Mouse (Mus musculus) liver, embryonic 15.5 days (tissue): ENCODE data around the gene Opn4. TPM values are rescaled to one million over a fixed set of nuclear protein-coding genes. Genes with fewer than 3 reads are reported as not detected.

Experiments
- ATAC-seq: fragments of 200-750 bp; cut with Nextera tagmentation; 2 replicates; pipeline ENCODE4 v1.8.0; 2017; ENCODE audit warnings: moderate number of reproducible peaks, mild to moderate bottlenecking, moderate library complexity; ENCODE audit not compliant: insufficient read depth
- H3K27ac ChIP-seq: fragments of 300-500 bp; sonication (generic); replicated peaks from 2 replicates; pipeline ENCODE4 v1.5.1; 2015; ENCODE audit warnings: mild to moderate bottlenecking, inconsistent platforms
- H3K27me3 ChIP-seq: fragments of 300-500 bp; sonication (generic); 2 replicates; pipeline ENCODE4 v1.6.1; 2015; ENCODE audit warnings: mild to moderate bottlenecking, inconsistent platforms
- H3K36me3 ChIP-seq: fragments of 300-500 bp; sonication (generic); replicated peaks from 2 replicates; pipeline ENCODE4 v1.6.1; 2015; ENCODE audit warnings: moderate library complexity, mild to moderate bottlenecking, inconsistent platforms
- H3K4me1 ChIP-seq: fragments of 300-500 bp; sonication (generic); replicated peaks from 2 replicates; pipeline ENCODE4 v1.6.1; 2015; ENCODE audit warnings: inconsistent platforms
- H3K4me2 ChIP-seq: fragments of 300-500 bp; sonication (generic); 2 replicates; pipeline ENCODE4 v1.6.1; 2015; ENCODE audit warnings: moderate library complexity, mild to moderate bottlenecking, inconsistent platforms
- H3K4me3 ChIP-seq: fragments of 300-500 bp; sonication (generic); replicated peaks from 2 replicates; pipeline ENCODE4 v1.5.1; 2015; ENCODE audit warnings: mild to moderate bottlenecking, inconsistent platforms
- H3K9ac ChIP-seq: fragments of 300-500 bp; sonication (generic); 2 replicates; pipeline ENCODE4 v1.6.1; 2015; ENCODE audit warnings: moderate library complexity, mild to moderate bottlenecking, inconsistent platforms
- H3K9me3 ChIP-seq: fragments of 300-500 bp; sonication (generic); replicated peaks from 2 replicates; pipeline ENCODE4 v1.6.1; 2016; ENCODE audit warnings: inconsistent platforms
- WGBS: fragments of 180-500 bp; shearing (Covaris S2); methylation state at CpG from one replicate; pipeline ENCODE4 v1.1.7; 2015; ENCODE audit warnings: mixed read lengths; ENCODE audit not compliant: insufficient replicate concordance; 5-methylcytosine and 5-hydroxymethylcytosine counted together
- polyA plus RNA-seq: library from polyadenylated mRNA; unstranded; fragments of >200 nt; fragmentation: Nextera tagmentation; extraction: Ambion mirVana; gene quantifications from 2 replicates; pipeline ENCODE4 v1.2.1, GENCODE M21; 2015

Opn4 gene
- polyA plus RNA-seq, 1 experiment from 2014 or later, result not detected

GRCm38 (mm10) chr14:34573348-34573913 lies 26.5 kb downstream of the Opn4 start:
- H3K9me3 ChIP-seq, result no peaks in the 10 kb centered on the region
- WGBS, result 52% methylated on average over 9 of the region's 9 CpGs
- no peak overlapping the region for H3K4me2 ChIP-seq
- no peaks in the 10 kb centered on the region for H3K36me3 ChIP-seq
- peaks cover 7% of the 10 kb centered on the region for H3K27me3 ChIP-seq
- H3K4me1 ChIP-seq, result no peaks in the 10 kb centered on the region
- H3K4me3 ChIP-seq, result no peak overlapping the region
- no peak overlapping the region for H3K27ac ChIP-seq
- no peak for ATAC-seq
- no peak overlapping the region for H3K9ac ChIP-seq

GRCm38 (mm10) chr14:34571610-34572387 lies 28.1 kb downstream of the Opn4 start:
- Histone ChIP-seq H3K4me3 (no peak overlapping the region), H3K27me3 (peaks cover 7% of the 10 kb centered on the region), H3K9ac (no peak overlapping the region), H3K4me1 (no peaks in the 10 kb centered on the region), H3K9me3 (no peaks in the 10 kb centered on the region), H3K4me2 (no peak overlapping the region), H3K27ac (no peak overlapping the region), H3K36me3 (no peaks in the 10 kb centered on the region)
- WGBS, result 65% methylated on average over 17 of the region's 17 CpGs
- ATAC-seq, result no peak

DNA sequence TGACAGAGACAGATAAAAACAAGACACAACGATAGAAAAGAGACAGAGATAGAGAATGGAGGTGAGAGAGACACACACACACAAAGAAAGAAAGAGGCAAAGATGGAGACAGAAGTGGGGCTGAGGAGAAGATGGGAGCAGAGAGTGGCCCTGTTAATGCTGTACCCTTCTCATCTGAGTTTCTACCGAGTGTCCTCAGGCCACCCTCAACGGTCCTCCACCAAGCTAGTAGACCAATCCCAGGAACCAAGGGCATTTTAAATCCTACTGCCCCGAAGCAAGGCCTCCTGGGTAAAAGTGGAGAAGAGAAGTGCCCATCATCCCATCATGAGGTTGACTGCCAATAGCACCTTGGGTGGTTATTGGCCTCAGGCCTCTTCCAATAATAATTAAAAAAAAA lies 29.0 kb downstream of the Opn4 start:
- no peak for ATAC-seq
- no peak overlapping the region for H3K9ac ChIP-seq
- H3K27me3 ChIP-seq, result peaks cover 7% of the 10 kb centered on the region
- no peaks in the 10 kb centered on the region for H3K4me1 ChIP-seq
- 64% methylated on average over 4 of the region's 4 CpGs for WGBS
- no peaks in the 10 kb centered on the region for H3K9me3 ChIP-seq
- H3K36me3 ChIP-seq, result no peaks in the 10 kb centered on the region
- no peak overlapping the region for H3K4me3 ChIP-seq
- H3K4me2 ChIP-seq, result no peak overlapping the region
- no peak overlapping the region for H3K27ac ChIP-seq

- 2% methylated on average over 6 of the region's 6 CpGs for WGBS
- Histone ChIP-seq H3K4me2 (no peak overlapping the region), H3K27ac (no peak overlapping the region), H3K4me1 (no peaks in the 10 kb centered on the region), H3K36me3 (no peaks in the 10 kb centered on the region), H3K27me3 (peaks cover 7% of the 10 kb centered on the region), H3K9me3 (no peaks in the 10 kb centered on the region), H3K9ac (no peak overlapping the region), H3K4me3 (no peak overlapping the region)
- ATAC-seq, result no peak
Measured at GRCm38 (mm10) chr14:34570294-34570693, 29.6 kb downstream of the Opn4 start.

DNA sequence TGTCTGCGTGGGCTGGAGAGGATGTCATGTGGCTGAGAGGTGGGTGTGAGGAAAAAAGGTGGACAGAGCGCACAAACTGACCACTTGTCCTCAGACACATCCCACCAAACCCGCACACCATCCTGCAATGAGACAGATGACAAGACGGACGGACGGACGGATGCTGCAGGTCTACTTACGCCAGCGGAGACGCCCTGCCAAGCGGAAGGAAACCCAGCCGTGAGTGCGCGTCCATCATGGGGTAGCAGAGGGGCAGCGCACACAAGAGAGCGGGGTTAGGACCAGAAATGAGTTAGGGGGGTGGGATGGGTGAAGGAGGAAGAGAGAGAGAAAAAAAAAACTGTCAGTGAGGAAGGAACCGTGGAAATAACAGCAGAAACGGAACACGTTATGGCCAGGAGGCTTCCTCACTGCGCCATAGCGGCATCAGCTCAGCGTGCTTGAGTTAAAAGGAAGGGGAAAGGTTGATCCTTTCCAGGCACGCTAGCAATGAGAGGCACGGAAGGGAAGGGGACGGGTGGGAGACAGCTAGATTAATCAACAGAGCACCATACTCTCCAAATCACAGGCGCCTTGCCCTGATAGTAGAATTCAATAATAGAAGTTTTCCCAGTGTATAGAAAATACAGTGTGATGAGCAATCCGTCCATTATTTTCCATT lies 30.3 kb downstream of the Opn4 start:
- Histone ChIP-seq H3K4me1 (no peaks in the 10 kb centered on the region), H3K4me3 (no peak overlapping the region), H3K4me2 (peak overlapping the region; percentile 21), H3K36me3 (no peaks in the 10 kb centered on the region), H3K27ac (no peak overlapping the region), H3K9me3 (no peaks in the 10 kb centered on the region), H3K9ac (no peak overlapping the region), H3K27me3 (peaks cover 7% of the 10 kb centered on the region)
- no peak for ATAC-seq
- 22% methylated on average over 27 of the region's 27 CpGs for whole genome bisulfite sequencing

DNA sequence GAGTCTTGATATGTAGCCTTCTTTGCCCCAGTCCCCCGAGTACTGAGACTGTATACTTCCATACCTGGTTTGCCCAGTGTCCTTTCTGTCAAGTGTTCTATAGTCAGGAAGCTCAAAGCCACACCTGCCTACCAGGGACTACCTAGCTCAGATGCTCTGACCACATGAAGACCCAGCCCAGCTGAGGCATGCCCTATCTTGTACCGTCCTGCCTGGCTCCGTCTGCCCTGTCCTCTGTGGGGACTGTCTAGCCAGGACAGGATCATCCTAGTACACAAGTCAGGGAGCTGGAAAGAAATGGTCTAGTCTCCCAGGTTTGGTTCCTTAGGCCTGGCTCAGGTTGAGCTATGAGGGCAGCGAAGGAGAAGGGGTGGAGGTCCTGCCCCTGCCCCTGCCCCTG lies 31.3 kb downstream of the Opn4 start:
- Histone ChIP-seq H3K4me2 (no peak overlapping the region), H3K27ac (no peak overlapping the region), H3K9ac (no peak overlapping the region), H3K4me1 (no peaks in the 10 kb centered on the region), H3K9me3 (no peaks in the 10 kb centered on the region), H3K36me3 (no peaks in the 10 kb centered on the region), H3K27me3 (peaks cover 7% of the 10 kb centered on the region), H3K4me3 (no peak overlapping the region)
- WGBS, result 58% methylated on average over 4 of the region's 4 CpGs
- ATAC-seq, result no peak

DNA sequence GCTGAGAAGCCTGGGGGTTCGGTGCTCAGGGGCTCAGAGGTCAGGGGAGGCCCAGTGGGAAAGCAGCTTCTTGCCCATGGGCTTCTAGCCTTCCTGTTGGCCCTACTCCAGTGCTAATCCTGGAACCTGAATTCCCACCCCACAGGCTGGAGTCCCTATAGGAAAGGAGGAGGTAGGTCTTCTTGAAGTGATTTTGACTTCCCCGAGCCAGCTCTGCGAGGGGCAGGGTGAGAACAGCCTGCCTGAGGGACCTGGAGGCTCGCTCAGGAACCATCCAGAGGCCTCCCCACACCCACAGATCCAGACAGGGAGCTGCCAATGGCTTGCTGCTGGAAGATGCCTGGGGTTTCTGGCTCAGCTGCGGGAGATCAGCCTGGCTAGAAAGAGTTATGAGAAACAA lies 32.2 kb downstream of the Opn4 start:
- no peaks in the 10 kb centered on the region for H3K36me3 ChIP-seq
- no peaks in the 10 kb centered on the region for H3K9me3 ChIP-seq
- H3K4me1 ChIP-seq, result no peaks in the 10 kb centered on the region
- WGBS, result 50% methylated on average over 5 of the region's 5 CpGs
- no peak for ATAC-seq
- H3K27ac ChIP-seq, result no peak overlapping the region
- no peak overlapping the region for H3K4me2 ChIP-seq
- no peak overlapping the region for H3K4me3 ChIP-seq
- no peak overlapping the region for H3K9ac ChIP-seq
- H3K27me3 ChIP-seq, result peaks cover 7% of the 10 kb centered on the region

DNA sequence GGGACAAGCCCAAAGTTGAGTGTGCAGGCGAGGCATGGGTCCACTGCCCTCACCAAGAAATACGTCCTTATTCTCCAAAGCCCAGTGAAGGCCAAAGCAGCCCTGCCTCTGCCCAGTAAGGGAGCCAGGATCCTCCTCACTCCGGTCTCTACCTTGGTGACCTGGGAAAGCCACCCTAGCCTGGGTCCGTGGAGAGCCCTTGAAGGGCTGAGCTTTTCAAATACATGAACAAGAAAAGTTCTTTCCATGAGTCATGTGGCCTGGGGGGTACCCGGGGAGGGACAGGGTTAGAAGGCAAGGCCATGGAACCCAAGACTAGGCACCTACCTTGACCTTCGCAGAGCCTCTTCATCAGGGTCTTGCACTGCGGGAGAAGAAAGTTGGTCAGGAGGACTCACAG lies 33.4 kb downstream of the Opn4 start:
- no peak for ATAC-seq
- WGBS, result 68% methylated on average over 7 of the region's 7 CpGs
- no peaks in the 10 kb centered on the region for H3K4me1 ChIP-seq
- H3K9me3 ChIP-seq, result no peaks in the 10 kb centered on the region
- no peaks in the 10 kb centered on the region for H3K36me3 ChIP-seq
- H3K27me3 ChIP-seq, result peaks cover 7% of the 10 kb centered on the region
- H3K4me2 ChIP-seq, result no peak overlapping the region
- no peak overlapping the region for H3K4me3 ChIP-seq
- no peak overlapping the region for H3K9ac ChIP-seq
- no peak overlapping the region for H3K27ac ChIP-seq

DNA sequence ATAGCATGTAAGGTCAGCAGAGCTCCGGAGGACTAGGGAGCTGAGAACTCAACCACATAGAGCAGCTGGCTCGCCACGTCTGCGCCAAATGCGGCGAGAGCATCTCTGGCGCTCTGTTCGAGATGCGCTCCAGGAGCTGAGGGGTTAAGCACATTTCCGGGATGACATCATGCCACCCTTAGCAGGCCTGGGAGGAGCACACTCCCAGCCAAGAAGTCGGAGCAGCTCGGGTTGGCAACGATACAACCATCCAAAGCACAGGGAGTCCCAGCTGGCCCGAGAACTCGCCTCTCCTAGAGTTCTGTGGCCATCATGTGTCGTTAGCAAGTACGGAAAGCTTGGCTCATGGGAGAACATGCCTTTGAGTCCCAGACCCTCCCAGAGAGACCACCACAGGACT lies 34.2 kb downstream of the Opn4 start:
- Histone ChIP-seq H3K4me3 (no peak overlapping the region), H3K9me3 (no peaks in the 10 kb centered on the region), H3K27me3 (peaks cover 7% of the 10 kb centered on the region), H3K4me1 (no peaks in the 10 kb centered on the region), H3K27ac (no peak overlapping the region), H3K4me2 (no peak overlapping the region), H3K36me3 (no peaks in the 10 kb centered on the region), H3K9ac (no peak overlapping the region)
- WGBS, result 53% methylated on average over 17 of the region's 17 CpGs
- no peak for ATAC-seq

DNA sequence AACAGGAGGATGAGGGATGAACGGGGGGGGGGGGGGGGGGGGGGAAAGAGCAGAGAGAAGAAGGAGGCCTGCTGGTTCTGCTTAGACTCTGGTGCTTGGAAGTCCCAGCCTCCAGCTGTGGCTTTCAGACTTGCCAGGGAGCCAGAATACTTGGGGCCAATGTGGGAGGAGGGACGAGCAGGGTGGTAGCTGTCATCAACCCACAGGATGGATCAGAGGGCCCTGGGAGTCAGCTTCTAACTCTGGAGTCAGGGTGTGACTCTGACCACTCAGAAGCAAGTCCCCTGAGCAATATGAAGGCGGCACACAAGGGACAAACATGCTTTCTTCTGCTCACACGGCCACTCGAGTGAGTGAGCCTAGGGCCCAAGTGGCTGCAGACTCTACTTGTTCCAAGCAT lies 35.3 kb downstream of the Opn4 start:
- no peak overlapping the region for H3K27ac ChIP-seq
- no peak overlapping the region for H3K9ac ChIP-seq
- H3K36me3 ChIP-seq, result no peaks in the 10 kb centered on the region
- no peak overlapping the region for H3K4me2 ChIP-seq
- WGBS, result 50% methylated on average over 5 of the region's 5 CpGs
- no peak overlapping the region for H3K4me3 ChIP-seq
- no peaks in the 10 kb centered on the region for H3K9me3 ChIP-seq
- no peaks in the 10 kb centered on the region for H3K4me1 ChIP-seq
- no peak for ATAC-seq
- peaks cover 6% of the 10 kb centered on the region for H3K27me3 ChIP-seq

GRCm38 (mm10) chr14:34562393-34562792 lies 37.5 kb downstream of the Opn4 start:
- Histone ChIP-seq H3K9me3 (no peaks in the 10 kb centered on the region), H3K9ac (no peak overlapping the region), H3K4me1 (no peaks in the 10 kb centered on the region), H3K4me3 (no peak overlapping the region), H3K27me3 (no peaks in the 10 kb centered on the region), H3K4me2 (no peak overlapping the region), H3K36me3 (no peaks in the 10 kb centered on the region), H3K27ac (no peak overlapping the region)
- no peak for ATAC-seq
- WGBS, result 14% methylated on average over 2 of the region's 2 CpGs
